Mouse (Mus musculus): ENCODE results near the gene Ccdc84.

- TF ChIP-seq CTCF (IDR thresholded peaks at IDR 0.05; ENCODE audit: low read depth, low read length), result no peak
- no peak for TF ChIP-seq POLR2A (IDR thresholded peaks at IDR 0.05; ENCODE audit: borderline replicate concordance, low read depth, low read length)
Measured at GRCm38 (mm10) chr9:44387221-44387620, 31.1 kb downstream of the Ccdc84 start.

Data from bone marrow macrophage, adult 2 months (primary cell).